Mouse (Mus musculus) liver, embryonic 13.5 days (tissue): ENCODE results near the gene H2afx. TPM values are rescaled to one million over a fixed set of nuclear protein-coding genes. Genes with fewer than 3 reads are reported as not detected.

Source experiments
- microRNA-seq: library from miRNA; unstranded; fragments of <30 nt; microRNA quantifications from one replicate; pipeline ENCODE4, GENCODE M21; 2016
- polyA plus RNA-seq: library from polyadenylated mRNA; unstranded; fragments of >200 nt; fragmentation: Nextera tagmentation; extraction: Ambion mirVana; gene quantifications from 2 replicates; pipeline ENCODE4 v1.2.1, GENCODE M21; 2015

The H2afx gene
- polyA plus RNA-seq, 1 experiment from 2014 or later, result 210 TPM

Small RNAs within 50 kb of the gene (microRNA-seq; reads per million reads assigned to microRNA genes)
- gene Gm44335, result 1.2 reads per million

Other genes starting within 250 kb of the H2afx start
- gene Mfrp, start 233.0 kb upstream of the H2afx start, polyA plus RNA-seq, result not detected in 2 replicates
- 0.17 and 0.20 TPM in 2 replicates for gene C1qtnf5, start 227.4 kb upstream of the H2afx start, polyA plus RNA-seq
- gene Gm49380, start 221.2 kb upstream of the H2afx start, polyA plus RNA-seq, result 0.05 TPM in 1 of 2 replicates, not detected in the other
- 36.9 and 38.7 TPM in 2 replicates for gene Rnf26, start 221.2 kb upstream of the H2afx start, polyA plus RNA-seq
- gene Mcam, start 200.2 kb upstream of the H2afx start, polyA plus RNA-seq, result 3.7 and 4.0 TPM in 2 replicates
- gene Cbl, start 100.6 kb upstream of the H2afx start, polyA plus RNA-seq, result 5.7 and 7.2 TPM in 2 replicates
- not detected in 2 replicates for gene Ccdc153, start 94.0 kb upstream of the H2afx start, polyA plus RNA-seq
- gene Pdzd3, start 83.2 kb upstream of the H2afx start, polyA plus RNA-seq, result 0.06 and 0.24 TPM in 2 replicates
- gene Nlrx1, start 66.1 kb upstream of the H2afx start, polyA plus RNA-seq, result 3.2 and 3.8 TPM in 2 replicates
- gene Abcg4, start 46.1 kb upstream of the H2afx start, polyA plus RNA-seq, result 11.1 and 13.0 TPM in 2 replicates
- 11.4 and 11.5 TPM in 2 replicates for gene Hinfp, start 29.0 kb upstream of the H2afx start, polyA plus RNA-seq
- gene C2cd2l, start 14.4 kb upstream of the H2afx start, polyA plus RNA-seq, result 6.4 and 8.2 TPM in 2 replicates
- 20.7 and 23.0 TPM in 2 replicates for gene Dpagt1, start 8.7 kb upstream of the H2afx start, polyA plus RNA-seq
- 1,411 and 1,456 TPM in 2 replicates for gene Hmbs, start 9.5 kb downstream of the H2afx start, polyA plus RNA-seq
- gene Vps11, start 27.0 kb downstream of the H2afx start, polyA plus RNA-seq, result 14.8 and 15.3 TPM in 2 replicates
- gene Hyou1, start 44.8 kb downstream of the H2afx start, polyA plus RNA-seq, result 15.8 and 19.0 TPM in 2 replicates
- gene Slc37a4, start 62.2 kb downstream of the H2afx start, polyA plus RNA-seq, result 18.4 and 21.3 TPM in 2 replicates
- gene Rps25, start 72.4 kb downstream of the H2afx start, polyA plus RNA-seq, result 1,487 and 1,590 TPM in 2 replicates
- 68.3 and 69.4 TPM in 2 replicates for gene Trappc4, start 72.9 kb downstream of the H2afx start, polyA plus RNA-seq
- gene Ccdc84, start 83.9 kb downstream of the H2afx start, polyA plus RNA-seq, result 13.8 and 16.6 TPM in 2 replicates
- gene Foxr1, start 106.4 kb downstream of the H2afx start, polyA plus RNA-seq, result not detected in 2 replicates
- gene Upk2, start 120.3 kb downstream of the H2afx start, polyA plus RNA-seq, result not detected in 2 replicates
- gene Bcl9l, start 148.1 kb downstream of the H2afx start, polyA plus RNA-seq, result 1.0 and 1.5 TPM in 2 replicates
- 0.09 TPM in 1 of 2 replicates, not detected in the other for gene Cxcr5, start 227.2 kb downstream of the H2afx start, polyA plus RNA-seq